Mouse (Mus musculus): ENCODE data around the gene Cfap99. TPM values are rescaled to one million over a fixed set of nuclear protein-coding genes. Genes with fewer than 3 reads are reported as not detected.

Cfap99 gene
- polyA plus RNA-seq, 1 experiment from 2014 or later, result not detected

DNA sequence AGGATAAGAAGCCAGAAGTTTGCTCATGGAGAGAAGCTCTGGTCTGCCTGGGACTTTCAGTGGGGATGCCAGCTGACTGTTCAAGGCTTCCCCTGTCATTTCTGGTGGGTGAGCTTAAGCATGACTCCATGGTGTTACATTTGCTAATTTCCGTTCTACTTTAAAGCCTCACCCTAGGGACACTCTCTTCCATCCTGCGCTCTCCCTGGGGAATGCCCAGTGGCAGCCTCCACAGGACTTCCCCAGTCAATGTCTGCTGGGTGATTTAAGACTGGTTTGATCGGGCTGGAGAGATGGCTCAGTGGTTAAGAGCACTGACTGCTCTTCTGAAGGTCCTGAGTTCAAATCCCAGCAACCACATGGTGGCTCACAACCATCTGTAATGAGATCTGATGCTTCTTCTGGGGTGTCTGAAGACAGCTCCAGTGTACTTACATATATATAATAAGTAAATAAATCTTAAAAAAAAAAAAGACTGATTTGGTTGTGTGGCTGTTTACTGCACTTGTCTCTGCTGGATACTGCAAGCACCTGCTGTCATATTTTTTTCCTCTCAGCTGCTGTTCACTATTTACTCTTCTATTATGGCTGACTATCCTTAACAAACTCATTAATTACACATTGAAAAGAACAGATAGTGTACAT, 29.1 kb upstream of the Cfap99 start:
- H3K4me1 ChIP-seq, result no peaks in the 10 kb centered on the region; the same call in 1 of the 2 replicates
- H3K27ac ChIP-seq (replicated peaks), result no peak overlapping the region
- no peak overlapping the region for H3K4me3 ChIP-seq
- H3K9ac ChIP-seq, result no peak overlapping the region
- 60% methylated on average over 3 of the region's 3 CpGs for WGBS
- no peak overlapping the region for H3K4me2 ChIP-seq
- H3K36me3 ChIP-seq, result no peaks in the 10 kb centered on the region
- H3K27me3 ChIP-seq (replicated peaks), result peaks cover 8% of the 10 kb centered on the region; the same call in 1 of the 2 replicates
- H3K9me3 ChIP-seq, result no peaks in the 10 kb centered on the region
- ATAC-seq (ENCODE audit: extremely low read depth, insufficient number of reproducible peaks, low FRiP score, low TSS enrichment), result no peak

DNA sequence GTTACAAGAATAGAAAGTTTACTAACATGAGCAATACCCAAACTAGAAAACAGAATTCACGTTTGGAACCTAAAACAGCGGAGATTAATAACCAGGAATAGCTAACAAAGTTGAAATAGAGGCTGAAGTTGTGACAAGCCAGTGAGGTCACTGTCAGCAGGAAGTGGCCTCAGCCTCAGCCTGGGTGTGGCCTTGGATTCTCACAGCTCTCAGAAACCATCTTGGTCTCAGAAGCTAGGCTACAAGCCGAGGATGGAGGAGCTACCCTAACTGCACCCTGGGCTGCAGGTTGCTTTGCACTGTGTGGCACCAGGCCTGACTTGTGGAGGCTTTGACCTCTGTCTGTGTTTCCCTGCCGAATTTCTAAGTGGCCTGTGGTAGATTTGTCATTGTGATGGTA, 22.3 kb upstream of the Cfap99 start:
- H3K27ac ChIP-seq (replicated peaks), result no peak overlapping the region
- WGBS, result 58% methylated on average over 4 of the region's 4 CpGs
- H3K4me1 ChIP-seq, result peaks cover 4% of the 10 kb centered on the region; the same call in 1 of the 2 replicates
- H3K9me3 ChIP-seq, result no peaks in the 10 kb centered on the region
- peaks cover 19% of the 10 kb centered on the region; the same call in 1 of the 2 replicates for H3K27me3 ChIP-seq (replicated peaks)
- no peak overlapping the region for H3K4me3 ChIP-seq
- H3K36me3 ChIP-seq, result no peaks in the 10 kb centered on the region
- no peak overlapping the region for H3K4me2 ChIP-seq
- no peak overlapping the region for H3K9ac ChIP-seq
- ATAC-seq (ENCODE audit: extremely low read depth, insufficient number of reproducible peaks, low FRiP score, low TSS enrichment), result no peak

DNA sequence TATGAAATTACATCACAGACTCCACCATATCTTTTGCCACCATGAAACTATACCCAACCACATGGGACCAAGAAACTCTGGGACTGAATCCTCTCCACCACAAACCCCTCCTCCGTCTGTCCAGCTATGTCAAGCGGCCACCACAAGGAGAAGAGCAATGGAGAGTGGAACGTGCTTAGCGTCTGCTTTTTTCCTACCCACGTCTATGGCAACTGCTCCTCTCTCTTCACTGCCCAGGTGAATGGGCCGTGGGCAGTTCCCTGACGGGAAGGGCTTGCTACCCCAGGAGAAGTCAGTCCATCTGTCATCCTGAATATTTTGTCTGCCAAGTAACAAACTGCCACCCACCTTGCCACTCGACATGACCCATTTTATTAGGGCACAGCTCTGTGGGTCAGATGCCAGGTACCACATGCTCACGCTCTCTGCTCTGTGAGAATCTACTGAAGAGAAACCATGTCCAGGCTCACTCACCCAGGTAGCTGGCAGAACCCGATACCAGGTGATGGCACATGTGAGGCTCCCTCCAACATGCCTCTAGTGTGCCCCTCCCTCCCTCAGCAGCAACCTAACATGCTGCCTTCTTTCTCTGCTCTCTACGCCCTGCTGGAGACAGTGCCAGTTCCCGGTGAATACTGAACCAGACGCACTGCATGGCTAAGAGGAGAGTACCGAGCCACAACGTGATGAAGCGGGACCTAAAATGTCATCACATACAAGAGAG, 19.0 kb upstream of the Cfap99 start:
- Histone ChIP-seq H3K9me3 (no peaks in the 10 kb centered on the region), H3K36me3 (no peaks in the 10 kb centered on the region), H3K27me3 (replicated peaks) (peaks cover 19% of the 10 kb centered on the region; the same call in 1 of the 2 replicates), H3K4me3 (no peak overlapping the region), H3K4me1 (peaks cover 10% of the 10 kb centered on the region), H3K27ac (replicated peaks) (no peak overlapping the region), H3K4me2 (peak overlapping the region; percentile 12; the same call in 1 of the 2 replicates), H3K9ac (no peak overlapping the region)
- 69% methylated on average over 16 of the region's 16 CpGs for WGBS
- no peak for ATAC-seq (ENCODE audit: extremely low read depth, insufficient number of reproducible peaks, low FRiP score, low TSS enrichment)

DNA sequence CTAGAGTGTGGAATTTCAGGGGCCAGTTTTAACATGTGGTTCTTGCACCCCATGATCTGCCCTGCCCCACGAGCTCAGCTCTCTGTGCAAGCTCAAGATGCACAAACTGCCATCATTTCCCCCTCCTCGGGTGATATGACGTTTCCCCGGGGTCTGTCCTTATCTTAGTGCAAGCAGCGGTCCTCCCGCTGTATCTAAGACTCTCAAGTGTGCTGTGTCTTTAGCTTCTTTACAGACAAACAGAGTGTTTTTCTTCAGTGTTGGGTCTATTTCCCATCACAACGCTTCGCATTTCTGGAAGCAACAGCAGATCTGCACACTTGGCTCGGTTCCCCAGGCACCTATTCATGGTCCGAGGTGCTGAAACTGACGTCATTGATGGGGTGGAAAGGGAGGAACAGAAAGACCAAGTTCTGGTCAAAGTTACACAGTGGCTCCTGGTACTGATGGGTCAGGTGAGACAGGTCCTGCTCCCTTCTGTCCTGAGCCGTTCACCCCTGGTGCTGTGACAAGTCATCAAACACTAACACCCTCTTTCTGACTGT, 18.4 kb upstream of the Cfap99 start:
- 28% methylated on average over 12 of the region's 12 CpGs for WGBS
- H3K9ac ChIP-seq, result no peak overlapping the region
- H3K27ac ChIP-seq (replicated peaks), result no peak overlapping the region
- no peaks in the 10 kb centered on the region for H3K36me3 ChIP-seq
- H3K4me2 ChIP-seq, result peak overlapping the region; percentile 12; the same call in 1 of the 2 replicates
- no peak overlapping the region for H3K4me3 ChIP-seq
- H3K9me3 ChIP-seq, result no peaks in the 10 kb centered on the region
- peaks cover 19% of the 10 kb centered on the region; the same call in 1 of the 2 replicates for H3K27me3 ChIP-seq (replicated peaks)
- no peak for ATAC-seq (ENCODE audit: extremely low read depth, insufficient number of reproducible peaks, low FRiP score, low TSS enrichment)
- H3K4me1 ChIP-seq, result peaks cover 10% of the 10 kb centered on the region

DNA sequence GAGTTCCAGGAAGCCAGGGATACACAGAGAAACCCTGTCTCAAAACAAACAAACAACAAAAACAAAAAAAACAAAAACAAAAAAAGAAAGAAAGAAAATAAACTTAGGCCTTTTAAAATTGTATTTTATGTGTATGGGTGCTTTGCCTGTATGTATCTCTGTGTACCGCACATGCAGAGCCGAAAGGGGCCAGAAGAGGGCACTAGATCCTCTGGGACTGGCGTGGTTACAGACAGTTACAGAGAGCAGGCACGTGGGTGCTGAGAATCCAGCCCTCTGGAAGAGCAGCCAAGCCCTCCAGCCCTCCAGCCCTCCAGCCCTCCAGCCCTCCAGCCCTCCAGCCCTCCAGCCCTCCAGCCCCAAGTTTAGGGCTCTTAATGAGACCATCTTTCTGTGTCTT, 16.7 kb upstream of the Cfap99 start:
- WGBS, result 18% methylated on average over 4 of the region's 4 CpGs

DNA sequence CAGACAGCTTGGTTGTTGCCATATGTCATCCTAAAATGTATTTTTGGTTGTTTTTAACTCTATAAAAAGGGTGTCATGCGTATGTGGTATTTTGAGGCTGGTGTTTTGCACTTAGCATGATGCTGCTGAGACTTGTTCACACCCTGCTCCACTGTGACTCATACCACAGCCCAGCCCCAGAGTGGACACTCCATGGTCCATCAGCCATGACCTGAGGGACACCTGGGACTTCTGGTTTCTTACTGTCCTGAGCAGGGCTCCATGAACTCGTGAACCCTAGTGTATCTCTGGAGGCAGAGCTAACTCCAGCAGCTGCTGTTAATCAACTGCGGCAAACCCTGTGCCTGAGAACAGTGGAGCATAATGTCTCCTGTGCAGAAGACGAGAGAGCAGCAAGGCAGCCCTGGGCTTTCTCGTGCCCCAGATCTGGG, 15.1 kb upstream of the Cfap99 start:
- ATAC-seq (ENCODE audit: extremely low read depth, insufficient number of reproducible peaks, low FRiP score, low TSS enrichment), result no peak
- no peak overlapping the region for H3K4me2 ChIP-seq
- H3K4me3 ChIP-seq, result no peak overlapping the region
- WGBS, result 58% methylated on average over 5 of the region's 5 CpGs
- H3K27me3 ChIP-seq (replicated peaks), result peaks cover 16% of the 10 kb centered on the region; the same call in 1 of the 2 replicates
- H3K4me1 ChIP-seq, result peaks cover 16% of the 10 kb centered on the region
- H3K36me3 ChIP-seq, result no peaks in the 10 kb centered on the region
- H3K27ac ChIP-seq (replicated peaks), result no peak overlapping the region
- no peaks in the 10 kb centered on the region for H3K9me3 ChIP-seq
- H3K9ac ChIP-seq, result no peak overlapping the region

More for the DNA sequence above, 16.7 kb upstream of the Cfap99 start:
- H3K4me2 ChIP-seq, result no peak overlapping the region
- H3K27ac ChIP-seq (replicated peaks), result no peak overlapping the region
- H3K9me3 ChIP-seq, result no peaks in the 10 kb centered on the region
- H3K27me3 ChIP-seq (replicated peaks), result peaks cover 19% of the 10 kb centered on the region; the same call in 1 of the 2 replicates
- no peaks in the 10 kb centered on the region for H3K36me3 ChIP-seq
- H3K9ac ChIP-seq, result no peak overlapping the region
- H3K4me1 ChIP-seq, result peaks cover 16% of the 10 kb centered on the region
- H3K4me3 ChIP-seq, result no peak overlapping the region
- no peak for ATAC-seq (ENCODE audit: extremely low read depth, insufficient number of reproducible peaks, low FRiP score, low TSS enrichment)

DNA sequence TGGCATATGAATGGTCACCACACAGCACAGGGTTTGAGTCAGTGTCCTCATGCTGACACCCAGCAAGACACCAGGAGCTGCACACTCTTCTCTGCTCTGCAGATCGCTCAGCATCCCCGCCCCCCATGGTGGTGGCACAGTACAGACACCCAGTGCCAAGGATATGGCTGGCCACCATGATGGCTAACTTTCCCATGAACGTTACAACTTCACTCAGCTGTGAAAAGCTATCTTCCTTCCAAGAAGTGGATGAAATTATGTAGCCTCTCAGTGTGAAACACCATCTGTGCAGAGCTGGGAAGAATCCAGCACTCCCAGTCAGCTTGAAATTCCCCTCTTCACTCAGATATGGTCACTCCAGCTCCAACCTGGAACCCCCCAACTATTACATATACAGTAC, 14.1 kb upstream of the Cfap99 start:
- 83% methylated on average over 3 of the region's 3 CpGs for WGBS
- ATAC-seq (ENCODE audit: extremely low read depth, insufficient number of reproducible peaks, low FRiP score, low TSS enrichment), result no peak

DNA sequence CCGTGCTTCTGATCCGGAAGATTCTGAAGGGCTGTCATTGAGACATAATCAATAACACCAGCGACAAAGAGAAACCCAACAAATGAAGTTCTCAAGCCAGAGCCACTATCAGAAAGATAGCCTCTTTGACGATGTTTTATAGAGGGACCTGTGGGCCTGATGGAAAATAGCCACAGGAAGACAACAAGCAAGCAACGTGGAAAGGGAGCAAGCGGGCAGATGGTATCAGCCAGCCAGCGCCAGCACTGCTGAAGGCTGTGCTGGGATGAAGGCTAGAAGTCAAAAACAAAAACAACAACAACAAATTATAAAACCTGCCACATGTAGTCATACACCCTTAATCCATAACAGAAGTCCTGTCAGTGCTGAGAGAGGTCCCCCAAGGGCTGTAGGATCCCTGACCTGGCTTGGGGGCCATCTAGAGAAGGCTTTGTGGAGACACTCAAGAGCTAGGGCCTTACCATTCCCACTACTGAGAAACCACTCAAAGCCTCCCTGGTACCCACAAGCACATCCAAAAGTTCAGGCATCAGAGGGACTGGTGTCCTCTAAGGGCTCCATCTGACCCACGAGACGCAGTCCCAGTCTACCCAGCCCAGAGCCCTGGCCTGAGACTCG, 13.6 kb upstream of the Cfap99 start:
- Histone ChIP-seq H3K4me1 (peaks cover 15% of the 10 kb centered on the region), H3K9me3 (no peaks in the 10 kb centered on the region), H3K4me3 (no peak overlapping the region), H3K9ac (no peak overlapping the region), H3K4me2 (no peak overlapping the region), H3K27ac (replicated peaks) (no peak overlapping the region), H3K36me3 (no peaks in the 10 kb centered on the region), H3K27me3 (replicated peaks) (peaks cover 9% of the 10 kb centered on the region; the same call in 1 of the 2 replicates)
- no peak for ATAC-seq (ENCODE audit: extremely low read depth, insufficient number of reproducible peaks, low FRiP score, low TSS enrichment)
- 76% methylated on average over 10 of the region's 10 CpGs for WGBS

More for the DNA sequence above, 14.1 kb upstream of the Cfap99 start:
- no peak overlapping the region for H3K4me3 ChIP-seq
- H3K4me1 ChIP-seq, result peaks cover 18% of the 10 kb centered on the region
- no peaks in the 10 kb centered on the region for H3K9me3 ChIP-seq
- no peak overlapping the region for H3K9ac ChIP-seq
- H3K27ac ChIP-seq (replicated peaks), result no peak overlapping the region
- H3K27me3 ChIP-seq (replicated peaks), result peaks cover 10% of the 10 kb centered on the region; the same call in 1 of the 2 replicates
- no peak overlapping the region for H3K4me2 ChIP-seq
- H3K36me3 ChIP-seq, result no peaks in the 10 kb centered on the region

DNA sequence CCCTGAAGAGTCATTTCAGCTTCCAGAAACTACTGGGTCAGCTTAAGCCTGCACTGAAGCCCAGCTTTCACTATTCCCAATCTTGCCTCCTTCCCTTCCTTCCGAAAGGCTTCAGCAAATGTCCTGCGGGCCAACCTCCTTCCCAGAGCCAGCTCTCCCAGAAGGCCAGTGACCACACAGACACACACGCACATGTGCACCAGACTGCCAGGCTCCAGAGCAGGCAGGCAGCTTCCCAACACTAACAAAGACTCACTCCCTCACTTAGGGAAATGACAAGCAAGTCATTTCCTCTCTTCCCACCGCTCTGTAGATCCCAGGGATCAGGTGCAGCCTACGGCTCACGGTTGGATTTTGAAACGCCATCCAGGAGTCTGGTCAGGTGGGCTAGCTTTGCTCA, 12.2 kb upstream of the Cfap99 start:
- 61% methylated on average over 7 of the region's 7 CpGs for WGBS
- ATAC-seq (ENCODE audit: extremely low read depth, insufficient number of reproducible peaks, low FRiP score, low TSS enrichment), result no peak

DNA sequence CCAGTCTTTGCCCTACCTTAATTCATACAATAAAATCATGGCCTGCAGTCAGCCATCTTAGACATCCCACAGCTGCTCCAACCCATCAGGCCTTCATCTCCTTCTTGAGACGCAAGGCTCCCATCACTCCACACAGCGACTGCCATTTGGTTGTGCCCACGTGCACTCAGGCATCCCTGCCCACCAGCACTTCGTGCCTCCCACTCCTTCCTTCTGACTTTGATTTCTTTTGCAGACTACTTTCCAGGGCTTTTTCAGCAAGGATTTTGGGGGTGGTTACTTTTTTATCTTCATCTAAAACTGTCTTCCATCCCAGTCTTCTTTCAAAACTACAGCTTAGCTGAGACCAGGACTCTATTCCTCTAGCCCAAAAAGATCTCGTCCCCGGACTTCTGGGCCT, 11.7 kb upstream of the Cfap99 start:
- Histone ChIP-seq H3K4me2 (no peak overlapping the region), H3K36me3 (no peaks in the 10 kb centered on the region), H3K4me3 (no peak overlapping the region), H3K9me3 (no peaks in the 10 kb centered on the region), H3K27me3 (replicated peaks) (no peaks in the 10 kb centered on the region; the same call in 1 of the 2 replicates), H3K9ac (no peak overlapping the region), H3K27ac (replicated peaks) (no peak overlapping the region), H3K4me1 (peaks cover 24% of the 10 kb centered on the region)
- WGBS, result 71% methylated on average over 6 of the region's 6 CpGs
- ATAC-seq (ENCODE audit: extremely low read depth, insufficient number of reproducible peaks, low FRiP score, low TSS enrichment), result no peak

More for the DNA sequence above, 12.2 kb upstream of the Cfap99 start:
- Histone ChIP-seq H3K4me1 (peaks cover 19% of the 10 kb centered on the region), H3K27me3 (replicated peaks) (no peaks in the 10 kb centered on the region; the same call in 1 of the 2 replicates), H3K4me3 (no peak overlapping the region), H3K27ac (replicated peaks) (no peak overlapping the region), H3K9ac (no peak overlapping the region), H3K9me3 (no peaks in the 10 kb centered on the region), H3K4me2 (no peak overlapping the region), H3K36me3 (no peaks in the 10 kb centered on the region)

DNA sequence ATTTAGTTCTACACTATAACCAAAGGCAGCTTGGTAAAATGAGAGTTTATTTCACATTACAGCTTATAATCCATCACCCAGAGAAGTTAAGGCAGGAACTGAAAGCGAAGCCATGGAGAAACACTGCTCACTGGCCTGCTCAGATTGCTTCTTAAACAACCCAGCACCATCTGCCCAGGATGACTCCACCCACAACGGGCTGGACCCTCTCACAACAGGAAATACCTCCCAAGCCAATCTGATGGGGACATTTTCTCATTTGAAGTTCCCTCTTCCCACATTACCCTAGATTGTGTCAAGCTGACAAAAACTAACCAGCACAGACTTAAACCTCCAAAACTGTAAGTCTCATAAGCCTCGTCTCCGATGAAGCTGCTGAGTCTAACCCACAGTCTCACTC, 10.3 kb upstream of the Cfap99 start:
- Histone ChIP-seq H3K36me3 (no peaks in the 10 kb centered on the region), H3K27me3 (replicated peaks) (peaks cover 9% of the 10 kb centered on the region; the same call in 1 of the 2 replicates), H3K4me1 (peaks cover 18% of the 10 kb centered on the region), H3K4me3 (no peak overlapping the region), H3K4me2 (no peak overlapping the region), H3K9ac (no peak overlapping the region), H3K27ac (replicated peaks) (no peak overlapping the region), H3K9me3 (no peaks in the 10 kb centered on the region)
- ATAC-seq (ENCODE audit: extremely low read depth, insufficient number of reproducible peaks, low FRiP score, low TSS enrichment), result no peak
- 70% methylated on average over 4 of the region's 4 CpGs for WGBS

All from heart, embryonic 13.5 days (tissue).